Mouse (Mus musculus): Measurements from ENCODE around the gene Nkx2-3. TPM values are rescaled to one million over a fixed set of nuclear protein-coding genes. Genes with fewer than 3 reads are reported as not detected.

The Nkx2-3 gene
- polyA plus RNA-seq, 1 experiment from 2014 or later: 2.5 TPM

DNA sequence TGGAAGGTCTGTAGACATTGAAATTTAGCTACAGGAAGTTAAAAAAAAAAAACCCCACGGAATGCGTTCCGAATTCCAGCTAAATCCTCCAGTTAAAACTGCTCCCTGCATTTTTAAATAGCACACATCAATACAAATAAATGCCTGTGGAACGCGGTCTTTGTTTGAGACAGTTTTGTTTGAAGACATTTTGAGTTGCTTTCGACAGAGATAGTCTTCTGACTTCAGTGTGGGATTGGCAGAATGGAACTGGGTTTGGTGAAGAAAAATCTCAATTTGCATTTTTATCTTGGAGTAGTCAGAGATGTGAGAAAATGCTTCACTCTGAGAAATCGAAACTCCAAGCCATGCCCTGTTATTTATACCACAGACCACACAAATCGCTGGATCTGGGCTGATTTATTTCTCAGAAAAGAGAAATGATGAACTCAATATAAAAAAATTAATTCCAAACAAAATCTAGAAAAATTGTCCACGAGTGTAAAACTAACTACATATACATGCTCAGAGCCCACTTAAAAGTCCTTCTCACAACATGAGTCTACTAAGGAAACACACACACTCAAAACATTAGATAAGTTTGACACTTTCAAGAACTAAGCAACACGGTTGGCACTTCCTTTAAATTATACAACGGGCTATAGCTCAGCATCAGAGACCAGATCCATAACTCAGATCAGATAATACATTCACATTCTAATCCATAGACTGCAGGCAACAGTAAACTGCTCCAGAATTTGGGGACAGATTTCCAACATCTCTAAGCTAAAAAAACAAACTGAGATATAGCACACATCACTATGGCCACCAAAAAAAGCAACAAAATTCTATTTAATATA, 4.1 kb upstream of the Nkx2-3 start:
- no peaks in the 10 kb centered on the region for H3K36me3 ChIP-seq
- H3K4me1 ChIP-seq: peaks cover 25% of the 10 kb centered on the region
- peaks cover 93% of the 10 kb centered on the region for H3K27me3 ChIP-seq
- no peak overlapping the region for H3K27ac ChIP-seq (replicated peaks)
- no peaks in the 10 kb centered on the region for H3K9me3 ChIP-seq
- 3% methylated on average over 11 of the region's 11 CpGs for WGBS
- no peak overlapping the region for H3K4me2 ChIP-seq (replicated peaks)
- H3K9ac ChIP-seq (replicated peaks): no peak overlapping the region
- no peak overlapping the region for H3K4me3 ChIP-seq
- no peak for ATAC-seq (ENCODE audit: low FRiP score, low read depth)

GRCm38 (mm10) chr19:43608711-43609457, 3.2 kb upstream of the Nkx2-3 start:
- 10% methylated on average over 8 of the region's 8 CpGs for whole genome bisulfite sequencing
- Histone ChIP-seq H3K4me2 (replicated peaks) (no peak overlapping the region), H3K9me3 (no peaks in the 10 kb centered on the region), H3K4me1 (peaks cover 25% of the 10 kb centered on the region), H3K27ac (replicated peaks) (no peak overlapping the region), H3K27me3 (peaks cover 93% of the 10 kb centered on the region), H3K9ac (replicated peaks) (no peak overlapping the region), H3K4me3 (no peak overlapping the region), H3K36me3 (no peaks in the 10 kb centered on the region)
- ATAC-seq (ENCODE audit: low FRiP score, low read depth): no peak

- Histone ChIP-seq H3K4me2 (replicated peaks) (no peak overlapping the region), H3K4me3 (0 out of 2 replicates have a peak overlapping the region, but pooled peaks have one; percentile 13)
- ATAC-seq (ENCODE audit: low FRiP score, low read depth): no peak
Measured at GRCm38 (mm10) chr19:43609458-43610330, 2.4 kb upstream of the Nkx2-3 start.

DNA sequence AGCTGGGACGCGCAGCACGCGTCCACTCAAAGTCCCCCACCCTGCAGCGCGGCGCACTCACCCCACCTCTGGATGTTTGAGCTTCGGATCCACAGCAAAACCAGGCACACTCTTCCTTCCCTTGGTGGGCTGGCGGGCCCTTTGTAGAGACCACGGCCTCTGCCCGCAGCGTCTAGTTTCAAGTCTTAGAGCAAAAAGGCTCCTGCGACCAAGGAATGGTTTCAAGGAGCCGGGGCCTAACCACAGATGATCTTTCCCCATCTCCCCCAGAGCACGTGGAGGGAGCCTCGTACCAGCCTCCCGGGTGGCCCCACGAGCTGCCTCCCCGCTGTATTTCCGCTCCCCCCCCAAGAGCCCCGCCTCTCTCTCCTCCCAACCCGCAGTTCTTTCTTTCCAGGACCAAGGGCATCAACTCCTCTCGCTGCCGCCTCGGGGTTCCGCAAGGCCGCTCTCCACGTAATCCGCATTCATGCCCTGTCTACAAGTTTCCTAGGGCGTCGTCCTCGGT, 1.7 kb upstream of the Nkx2-3 start:
- ATAC-seq (ENCODE audit: low FRiP score, low read depth): no peak
- 0 out of 2 replicates have a peak overlapping the region, but pooled peaks have one; percentile 13 for H3K4me3 ChIP-seq
- under 1% methylated on average over 30 of the region's 32 CpGs for WGBS
- peaks cover 93% of the 10 kb centered on the region for H3K27me3 ChIP-seq
- H3K9me3 ChIP-seq: no peaks in the 10 kb centered on the region
- H3K4me2 ChIP-seq (replicated peaks): peak overlapping the region; percentile 19; the same call in 1 of the 2 replicates
- H3K36me3 ChIP-seq: no peaks in the 10 kb centered on the region
- peaks cover 39% of the 10 kb centered on the region for H3K4me1 ChIP-seq
- H3K9ac ChIP-seq (replicated peaks): no peak overlapping the region
- no peak overlapping the region for H3K27ac ChIP-seq (replicated peaks)

More at GRCm38 (mm10) chr19:43609458-43610330, 2.4 kb upstream of the Nkx2-3 start:
- Histone ChIP-seq H3K27me3 (peaks cover 93% of the 10 kb centered on the region), H3K27ac (replicated peaks) (no peak overlapping the region), H3K9me3 (no peaks in the 10 kb centered on the region), H3K9ac (replicated peaks) (no peak overlapping the region), H3K36me3 (no peaks in the 10 kb centered on the region), H3K4me1 (peaks cover 32% of the 10 kb centered on the region)
- under 1% methylated on average over 25 of the region's 25 CpGs for WGBS

GRCm38 (mm10) chr19:43611110-43611509, 1.0 kb upstream of the Nkx2-3 start:
- H3K9me3 ChIP-seq: no peaks in the 10 kb centered on the region
- H3K36me3 ChIP-seq: no peaks in the 10 kb centered on the region
- 2% methylated on average over 8 of the region's 8 CpGs for WGBS
- H3K27ac ChIP-seq (replicated peaks): no peak overlapping the region
- no peak overlapping the region for H3K4me3 ChIP-seq
- H3K4me1 ChIP-seq: peaks cover 47% of the 10 kb centered on the region
- H3K4me2 ChIP-seq (replicated peaks): no peak overlapping the region
- no peak for ATAC-seq (ENCODE audit: low FRiP score, low read depth)
- H3K27me3 ChIP-seq: peaks cover 93% of the 10 kb centered on the region
- H3K9ac ChIP-seq (replicated peaks): no peak overlapping the region

DNA sequence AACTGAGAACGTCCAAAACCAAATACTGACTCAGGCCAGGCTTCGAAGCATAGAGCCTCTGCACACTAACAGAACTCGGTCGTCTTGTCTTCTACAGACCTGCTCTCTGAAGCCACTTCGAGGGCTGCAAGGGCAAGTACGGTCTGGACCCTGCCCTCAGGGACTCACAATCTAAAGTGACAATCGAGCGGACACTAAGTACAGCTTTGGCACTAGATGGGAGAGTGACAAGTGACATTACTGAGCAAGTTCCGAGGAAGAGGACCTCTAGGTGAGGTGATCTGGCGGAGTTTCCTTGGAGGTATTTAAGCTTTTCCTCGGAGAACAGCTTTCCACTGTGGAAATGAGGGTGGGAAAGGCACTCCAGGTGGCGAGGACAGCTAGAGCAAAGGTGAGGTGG, 564 bp upstream of the Nkx2-3 start:
- Histone ChIP-seq H3K27me3 (peaks cover 93% of the 10 kb centered on the region), H3K36me3 (no peaks in the 10 kb centered on the region), H3K4me2 (replicated peaks) (peak overlapping the region; percentile 50), H3K9ac (replicated peaks) (no peak overlapping the region), H3K27ac (replicated peaks) (no peak overlapping the region), H3K4me1 (peaks cover 51% of the 10 kb centered on the region), H3K9me3 (no peaks in the 10 kb centered on the region), H3K4me3 (no peak overlapping the region)
- no peak for ATAC-seq (ENCODE audit: low FRiP score, low read depth)
- WGBS: 2% methylated on average over 12 of the region's 12 CpGs

DNA sequence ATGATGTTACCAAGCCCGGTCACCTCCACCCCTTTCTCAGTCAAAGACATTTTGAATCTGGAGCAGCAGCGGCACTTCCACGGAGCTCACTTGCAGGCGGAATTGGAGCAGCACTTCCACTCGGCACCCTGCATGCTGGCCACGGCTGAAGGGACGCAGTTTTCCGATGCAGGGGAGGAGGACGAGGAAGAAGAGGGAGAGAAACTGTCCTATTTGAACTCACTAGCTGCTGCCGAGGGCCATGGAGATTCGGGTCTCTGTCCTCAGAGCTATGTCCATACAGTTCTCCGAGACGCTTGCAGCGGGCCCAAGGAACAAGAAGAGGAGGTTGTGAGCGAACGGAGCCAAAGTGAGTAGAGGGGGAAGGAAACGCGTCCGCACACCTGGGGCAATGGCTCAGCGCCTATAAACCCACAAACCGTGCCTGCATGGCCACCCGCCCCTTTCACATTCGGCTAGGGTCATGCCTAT, 411 bp downstream of the Nkx2-3 start:
- H3K27ac ChIP-seq (replicated peaks): no peak overlapping the region
- under 1% methylated on average over 23 of the region's 23 CpGs for WGBS
- H3K4me2 ChIP-seq (replicated peaks): peak overlapping the region; percentile 50
- peaks cover 93% of the 10 kb centered on the region for H3K27me3 ChIP-seq
- peak overlapping the region; percentile 28 for H3K4me3 ChIP-seq
- 0 out of 2 replicates have a peak overlapping the region, but pooled peaks have one; percentile 28 for H3K9ac ChIP-seq (replicated peaks)
- H3K9me3 ChIP-seq: no peaks in the 10 kb centered on the region
- no peaks in the 10 kb centered on the region for H3K36me3 ChIP-seq
- peaks cover 60% of the 10 kb centered on the region for H3K4me1 ChIP-seq
- no peak for ATAC-seq (ENCODE audit: low FRiP score, low read depth)

- H3K4me3 ChIP-seq: peak overlapping the region; percentile 42
- H3K4me2 ChIP-seq (replicated peaks): peak overlapping the region; percentile 65
- under 1% methylated on average over 26 of the region's 26 CpGs for WGBS
- no peak overlapping the region for H3K9ac ChIP-seq (replicated peaks)
- H3K27me3 ChIP-seq: peaks cover 96% of the 10 kb centered on the region
- H3K36me3 ChIP-seq: no peaks in the 10 kb centered on the region
- peaks cover 62% of the 10 kb centered on the region for H3K4me1 ChIP-seq
- ATAC-seq (ENCODE audit: low FRiP score, low read depth): no peak
- H3K9me3 ChIP-seq: no peaks in the 10 kb centered on the region
- H3K27ac ChIP-seq (replicated peaks): no peak overlapping the region
Measured at GRCm38 (mm10) chr19:43613293-43614130, 1.4 kb downstream of the Nkx2-3 start.

GRCm38 (mm10) chr19:43614341-43615073, 2.4 kb downstream of the Nkx2-3 start:
- H3K4me1 ChIP-seq: peaks cover 62% of the 10 kb centered on the region
- no peak overlapping the region for H3K27ac ChIP-seq (replicated peaks)
- H3K4me3 ChIP-seq: peak overlapping the region; percentile 42
- H3K9ac ChIP-seq (replicated peaks): peak overlapping the region; percentile 53
- WGBS: under 1% methylated on average over 69 of the region's 92 CpGs
- H3K27me3 ChIP-seq: peaks cover 100% of the 10 kb centered on the region
- ATAC-seq (ENCODE audit: low FRiP score, low read depth): no peak
- no peaks in the 10 kb centered on the region for H3K36me3 ChIP-seq
- no peaks in the 10 kb centered on the region for H3K9me3 ChIP-seq
- H3K4me2 ChIP-seq (replicated peaks): peak overlapping the region; percentile 65

GRCm38 (mm10) chr19:43615074-43615445, 2.9 kb downstream of the Nkx2-3 start:
- WGBS: under 1% methylated on average over 20 of the region's 20 CpGs
- H3K4me2 ChIP-seq (replicated peaks): peak overlapping the region; percentile 65
- no peak overlapping the region for H3K27ac ChIP-seq (replicated peaks)
- peaks cover 100% of the 10 kb centered on the region for H3K27me3 ChIP-seq
- H3K36me3 ChIP-seq: no peaks in the 10 kb centered on the region
- H3K9me3 ChIP-seq: no peaks in the 10 kb centered on the region
- no peak for ATAC-seq (ENCODE audit: low FRiP score, low read depth)
- peaks cover 59% of the 10 kb centered on the region for H3K4me1 ChIP-seq
- peak overlapping the region; percentile 53 for H3K9ac ChIP-seq (replicated peaks)
- H3K4me3 ChIP-seq: peak overlapping the region; percentile 42

Data from midbrain, embryonic 12.5 days (tissue).